Mouse (Mus musculus) WW6 (cell line): ENCODE data around the gene Pbp2.

ENCODE experiments used
- DNase-seq: peaks from one replicate; pipeline ENCODE4 v3.0.0-alpha.2; 2013; ENCODE audit warnings: low read depth, low spot score

Pbp2 gene

GRCm38 (mm10) chr6:135310305-135310704 is at the start of gene Pbp2:
Pbp2 (minus strand) TSS chr6:135310405.
- no peak for DNase-seq

GRCm38 (mm10) chr6:135354953-135355352 is 44.7 kb upstream of the Pbp2 start:
- DNase-seq, result no peak

GRCm38 (mm10) chr6:135352537-135352936 is 42.3 kb upstream of the Pbp2 start:
- DNase-seq, result no peak

GRCm38 (mm10) chr6:135351638-135352302 is 41.6 kb upstream of the Pbp2 start:
- DNase-seq, result no peak

GRCm38 (mm10) chr6:135341076-135341378 is 30.8 kb upstream of the Pbp2 start:
- DNase-seq, result no peak

GRCm38 (mm10) chr6:135340355-135341075 is 30.3 kb upstream of the Pbp2 start:
- DNase-seq, result no peak

- DNase-seq, result no peak
Observed at GRCm38 (mm10) chr6:135336376-135336775, 26.2 kb upstream of the Pbp2 start.

- no peak for DNase-seq
Observed at GRCm38 (mm10) chr6:135333994-135334651, 23.9 kb upstream of the Pbp2 start.

- no peak for DNase-seq
Observed at GRCm38 (mm10) chr6:135332737-135333281, 22.6 kb upstream of the Pbp2 start.

GRCm38 (mm10) chr6:135331916-135332315 is 21.7 kb upstream of the Pbp2 start:
- DNase-seq, result no peak

GRCm38 (mm10) chr6:135326847-135327246 is 16.6 kb upstream of the Pbp2 start:
- DNase-seq, result no peak

- no peak for DNase-seq
Observed at GRCm38 (mm10) chr6:135324686-135325300, 14.6 kb upstream of the Pbp2 start.

GRCm38 (mm10) chr6:135324111-135324510 is 13.9 kb upstream of the Pbp2 start:
- DNase-seq, result no peak

- DNase-seq, result no peak
Observed at GRCm38 (mm10) chr6:135323311-135323982, 13.2 kb upstream of the Pbp2 start.

GRCm38 (mm10) chr6:135322749-135323148 is 12.5 kb upstream of the Pbp2 start:
- no peak for DNase-seq

GRCm38 (mm10) chr6:135319431-135319933 is 9.3 kb upstream of the Pbp2 start:
- no peak for DNase-seq

GRCm38 (mm10) chr6:135316141-135316540 is 5.9 kb upstream of the Pbp2 start:
- no peak for DNase-seq

- DNase-seq, result no peak
Observed at GRCm38 (mm10) chr6:135313981-135314380, 3.8 kb upstream of the Pbp2 start.

GRCm38 (mm10) chr6:135312038-135312437 is 1.8 kb upstream of the Pbp2 start:
- no peak for DNase-seq

- DNase-seq, result no peak
Observed at GRCm38 (mm10) chr6:135304576-135305260, 5.5 kb downstream of the Pbp2 start.
